27 mouse cellular contexts compared by ENCODE assay signal in genomic region chr3:79126857-79127256, GRCm38 (mm10).
DNase-seq lines count a peak whose midpoint lies in the region; ATAC-seq and TF ChIP-seq lines count a peak whose summit lies in the region.
"Had no signal": no experiment of that assay in that cellular context is flagged by ENCODE, and none has a peak within 500 bp of the region (broad histone marks: within the 10 kb centered on the region; RNA-seq: fewer than 3 reads in every experiment).

No protein-coding gene starts in this region.

- H3K9ac ChIP-seq in kidney, embryonic 15.5 days: no peak overlapping the region
- no peak overlapping the region for H3K9ac ChIP-seq in midbrain, embryonic 16.5 days (ENCODE audit: low read depth, low read length)
- H3K9ac ChIP-seq in midbrain, embryonic 14.5 days (replicated peaks; ENCODE audit: low read length): no peak overlapping the region
- H3K9ac ChIP-seq: forebrain, embryonic 13.5 days; heart, embryonic 12.5 days; heart, embryonic 15.5 days; hindbrain, embryonic 13.5 days had no signal

- no peak overlapping the region for H3K27ac ChIP-seq in kidney, adult 2 months (ENCODE audit: insufficient read depth, low read depth, low read length)
- peak overlapping the region; percentile 10; the same call in 1 of the 2 replicates for H3K27ac ChIP-seq in kidney, embryonic 15.5 days
- H3K27ac ChIP-seq in midbrain, embryonic 16.5 days (ENCODE audit: low read length): no peak overlapping the region
- no peak overlapping the region for H3K27ac ChIP-seq in midbrain, embryonic 14.5 days (replicated peaks; ENCODE audit: low read depth, low read length)
- H3K27ac ChIP-seq: forebrain, embryonic 10.5 days; forebrain, embryonic 13.5 days; heart, embryonic 15.5 days; hindbrain, embryonic 10.5 days; hindbrain, embryonic 13.5 days had no signal

- no peaks in the 10 kb centered on the region for H3K27me3 ChIP-seq in kidney, adult 2 months (replicated peaks; ENCODE audit: control insufficient read depth, insufficient read depth, low read length)
- H3K27me3 ChIP-seq in kidney, embryonic 15.5 days: no peaks in the 10 kb centered on the region
- H3K27me3 ChIP-seq in midbrain, embryonic 16.5 days (ENCODE audit: control insufficient read depth, insufficient read depth, low read depth, low read length): no peaks in the 10 kb centered on the region
- H3K27me3 ChIP-seq in midbrain, embryonic 14.5 days (ENCODE audit: control insufficient read depth, insufficient read depth, low read length): no peaks in the 10 kb centered on the region
- H3K27me3 ChIP-seq: CH12.LX; forebrain, embryonic 13.5 days; heart, embryonic 12.5 days; heart, embryonic 15.5 days; hindbrain, embryonic 13.5 days; Patski had no signal

- no peak overlapping the region for H3K4me2 ChIP-seq in kidney, embryonic 15.5 days
- no peak overlapping the region for H3K4me2 ChIP-seq in midbrain, embryonic 16.5 days (ENCODE audit: low read length)
- H3K4me2 ChIP-seq in midbrain, embryonic 14.5 days (ENCODE audit: low read length): no peak overlapping the region
- H3K4me2 ChIP-seq: forebrain, embryonic 13.5 days; heart, embryonic 12.5 days; heart, embryonic 15.5 days; hindbrain, embryonic 13.5 days had no signal

- H3K4me1 ChIP-seq in kidney, adult 2 months (ENCODE audit: control insufficient read depth, insufficient read depth, low read length): peaks cover 12% of the 10 kb centered on the region
- H3K4me1 ChIP-seq in kidney, embryonic 15.5 days: 0 out of 2 replicates have a peak, but pooled peaks cover 18% of the 10 kb centered on the region
- no peaks in the 10 kb centered on the region for H3K4me1 ChIP-seq in midbrain, embryonic 16.5 days (ENCODE audit: control insufficient read depth, insufficient read depth, low read length)
- 0 out of 2 replicates have a peak, but pooled peaks cover 9% of the 10 kb centered on the region for H3K4me1 ChIP-seq in midbrain, embryonic 14.5 days (ENCODE audit: control insufficient read depth, insufficient read depth, low read length)

- no peaks in the 10 kb centered on the region for H3K9me3 ChIP-seq in kidney, embryonic 15.5 days (replicated peaks)
- no peaks in the 10 kb centered on the region for H3K9me3 ChIP-seq in midbrain, embryonic 16.5 days (replicated peaks; ENCODE audit: control insufficient read depth, low read length, poor library complexity, severe bottlenecking)
- no peaks in the 10 kb centered on the region for H3K9me3 ChIP-seq in midbrain, embryonic 14.5 days (ENCODE audit: control insufficient read depth, low read length)
- H3K9me3 ChIP-seq: forebrain, embryonic 10.5 days; forebrain, embryonic 13.5 days; G1E; heart, embryonic 12.5 days; heart, embryonic 15.5 days; hindbrain, embryonic 10.5 days; hindbrain, embryonic 13.5 days had no signal

- no peaks in the 10 kb centered on the region for H3K36me3 ChIP-seq in kidney, adult 2 months (ENCODE audit: control insufficient read depth, insufficient read depth, low read length)
- no peaks in the 10 kb centered on the region for H3K36me3 ChIP-seq in kidney, embryonic 15.5 days
- H3K36me3 ChIP-seq in midbrain, embryonic 16.5 days (ENCODE audit: control insufficient read depth, insufficient read depth, low read length): no peaks in the 10 kb centered on the region
- no peaks in the 10 kb centered on the region for H3K36me3 ChIP-seq in midbrain, embryonic 14.5 days (ENCODE audit: control insufficient read depth, insufficient read depth, low read length)
- H3K36me3 ChIP-seq: forebrain, embryonic 10.5 days; heart, embryonic 15.5 days; hindbrain, embryonic 10.5 days; hindbrain, embryonic 13.5 days had no signal

- no peak for TF ChIP-seq CTCF in kidney, adult 2 months (conservative IDR thresholded peaks at IDR 0.05; ENCODE audit: insufficient read depth, insufficient read length, low read depth, low read length)

- H3K4me3 ChIP-seq in kidney, adult 2 months (ENCODE audit: insufficient read depth, low read depth, low read length): no peak overlapping the region
- H3K4me3 ChIP-seq in kidney, embryonic 15.5 days (replicated peaks): no peak overlapping the region
- no peak overlapping the region for H3K4me3 ChIP-seq in midbrain, embryonic 16.5 days (ENCODE audit: low read depth, low read length)
- no peak overlapping the region for H3K4me3 ChIP-seq in midbrain, embryonic 14.5 days (replicated peaks; ENCODE audit: low read depth, low read length)
- H3K4me3 ChIP-seq: forebrain, embryonic 10.5 days; forebrain, embryonic 13.5 days; heart, embryonic 12.5 days; heart, embryonic 15.5 days; hindbrain, embryonic 10.5 days; hindbrain, embryonic 13.5 days had no signal

- no peak for TF ChIP-seq POLR2A in kidney, adult 2 months (IDR thresholded peaks at IDR 0.05; ENCODE audit: low read depth, low read length)

- peak; percentile 42 for DNase-seq in kidney, adult 2 months
- DNase-seq in kidney, postnatal 25 days: no peak
- no peak for DNase-seq in kidney, postnatal 10 days
- no peak for DNase-seq in midbrain, embryonic 14.5 days
- DNase-seq: adrenal gland, postnatal 10 days; adrenal gland, postnatal 36 days; B cell, adult 2 months; cerebellum, adult 18-20 months; cerebellum, adult 9-10 months; cerebellum, postnatal 14 days; gastrocnemius, postnatal 10 days; gastrocnemius, postnatal 36 days; heart, postnatal 10 days; heart, postnatal 36 days had no signal

- 51% methylated on average over 6 of the region's 6 CpGs for WGBS in kidney, adult 2 months
- WGBS in kidney, embryonic 15.5 days: 58% methylated on average over 6 of the region's 6 CpGs
- WGBS in midbrain, embryonic 16.5 days: 93% methylated on average over 6 of the region's 6 CpGs
- WGBS in midbrain, embryonic 14.5 days: 89% methylated on average over 6 of the region's 6 CpGs

- ATAC-seq in kidney, embryonic 15.5 days (replicated peaks; ENCODE audit: low FRiP score): peak; percentile 75
- ATAC-seq in midbrain, embryonic 16.5 days: 0 out of 2 replicates have a peak, but pooled peaks have one; percentile 8
- ATAC-seq in midbrain, embryonic 14.5 days (ENCODE audit: low FRiP score, low TSS enrichment): no peak
- ATAC-seq: forebrain, embryonic 13.5 days; forebrain, embryonic 16.5 days; hindbrain, embryonic 16.5 days; Patski had no signal
